Mouse (Mus musculus): Measurements from ENCODE around the gene Enah. TPM values are rescaled to one million over a fixed set of nuclear protein-coding genes. Genes with fewer than 3 reads are reported as not detected.

Enah gene
- polyA plus RNA-seq, 1 experiment = 126 TPM

GRCm38 (mm10) chr1:181951266-181951665 is 68.5 kb downstream of the Enah start:
- Histone ChIP-seq H3K4me1 (ENCODE audit: control insufficient read depth, insufficient read depth, low read length) (no peaks in the 10 kb centered on the region), H3K4me3 (ENCODE audit: insufficient read depth, low read length) (no peak overlapping the region), H3K27ac (ENCODE audit: insufficient read depth, low read length) (no peak overlapping the region)
- no peak for TF ChIP-seq CTCF (IDR thresholded peaks at IDR 0.05; ENCODE audit: borderline replicate concordance, insufficient read depth, low read length)
- TF ChIP-seq POLR2A (IDR thresholded peaks at IDR 0.05; ENCODE audit: low read depth, low read length) = no peak

GRCm38 (mm10) chr1:181950721-181951120 is 69.1 kb downstream of the Enah start:
- Histone ChIP-seq H3K27ac (ENCODE audit: insufficient read depth, low read length) (no peak overlapping the region), H3K4me1 (ENCODE audit: control insufficient read depth, insufficient read depth, low read length) (no peaks in the 10 kb centered on the region), H3K4me3 (ENCODE audit: insufficient read depth, low read length) (no peak overlapping the region)
- TF ChIP-seq CTCF (IDR thresholded peaks at IDR 0.05; ENCODE audit: borderline replicate concordance, insufficient read depth, low read length) (no peak), POLR2A (IDR thresholded peaks at IDR 0.05; ENCODE audit: low read depth, low read length) (no peak)

- Histone ChIP-seq H3K4me1 (ENCODE audit: control insufficient read depth, insufficient read depth, low read length) (no peaks in the 10 kb centered on the region), H3K27ac (ENCODE audit: insufficient read depth, low read length) (no peak overlapping the region), H3K4me3 (ENCODE audit: insufficient read depth, low read length) (no peak overlapping the region)
- no peak for TF ChIP-seq POLR2A (IDR thresholded peaks at IDR 0.05; ENCODE audit: low read depth, low read length)
- TF ChIP-seq CTCF (IDR thresholded peaks at IDR 0.05; ENCODE audit: borderline replicate concordance, insufficient read depth, low read length) = no peak
Measured at GRCm38 (mm10) chr1:181948191-181948590, 71.6 kb downstream of the Enah start.

- peaks cover 5% of the 10 kb centered on the region for H3K4me1 ChIP-seq (ENCODE audit: control insufficient read depth, insufficient read depth, low read length)
- no peak overlapping the region for H3K4me3 ChIP-seq (ENCODE audit: insufficient read depth, low read length)
- no peak overlapping the region for H3K27ac ChIP-seq (ENCODE audit: insufficient read depth, low read length)
- TF ChIP-seq CTCF (IDR thresholded peaks at IDR 0.05; ENCODE audit: borderline replicate concordance, insufficient read depth, low read length) = no peak
- no peak for TF ChIP-seq POLR2A (IDR thresholded peaks at IDR 0.05; ENCODE audit: low read depth, low read length)
Measured at GRCm38 (mm10) chr1:181937064-181937463, 82.7 kb downstream of the Enah start.

GRCm38 (mm10) chr1:181928388-181928787 is 91.4 kb downstream of the Enah start:
- Histone ChIP-seq H3K27ac (ENCODE audit: insufficient read depth, low read length) (no peak overlapping the region; the same call in 1 of the 2 replicates), H3K4me1 (ENCODE audit: control insufficient read depth, insufficient read depth, low read length) (peaks cover 7% of the 10 kb centered on the region), H3K4me3 (ENCODE audit: insufficient read depth, low read length) (no peak overlapping the region)
- TF ChIP-seq POLR2A (IDR thresholded peaks at IDR 0.05; ENCODE audit: low read depth, low read length) = no peak
- no peak for TF ChIP-seq CTCF (IDR thresholded peaks at IDR 0.05; ENCODE audit: borderline replicate concordance, insufficient read depth, low read length)

- no peak overlapping the region for H3K27ac ChIP-seq (ENCODE audit: insufficient read depth, low read length)
- H3K4me3 ChIP-seq (ENCODE audit: insufficient read depth, low read length) = 0 out of 2 replicates have a peak overlapping the region, but pooled peaks have one; percentile 8
- peaks cover 6% of the 10 kb centered on the region for H3K4me1 ChIP-seq (ENCODE audit: control insufficient read depth, insufficient read depth, low read length)
- TF ChIP-seq CTCF (IDR thresholded peaks at IDR 0.05; ENCODE audit: borderline replicate concordance, insufficient read depth, low read length) (no peak), POLR2A (IDR thresholded peaks at IDR 0.05; ENCODE audit: low read depth, low read length) (no peak)
Measured at GRCm38 (mm10) chr1:181923384-181923783, 96.4 kb downstream of the Enah start.

- no peak for TF ChIP-seq POLR2A (IDR thresholded peaks at IDR 0.05; ENCODE audit: low read depth, low read length)
- TF ChIP-seq CTCF (IDR thresholded peaks at IDR 0.05; ENCODE audit: borderline replicate concordance, insufficient read depth, low read length) = no peak
- no peak overlapping the region for H3K4me3 ChIP-seq (ENCODE audit: insufficient read depth, low read length)
Measured at GRCm38 (mm10) chr1:181921580-181922494, 98.0 kb downstream of the Enah start.

GRCm38 (mm10) chr1:181911841-181912240 is 107.9 kb downstream of the Enah start:
- no peak for TF ChIP-seq CTCF (IDR thresholded peaks at IDR 0.05; ENCODE audit: borderline replicate concordance, insufficient read depth, low read length)
- no peak for TF ChIP-seq POLR2A (IDR thresholded peaks at IDR 0.05; ENCODE audit: low read depth, low read length)
- H3K4me1 ChIP-seq (ENCODE audit: control insufficient read depth, insufficient read depth, low read length) = peaks cover 4% of the 10 kb centered on the region
- H3K27ac ChIP-seq (ENCODE audit: insufficient read depth, low read length) = peak overlapping the region; percentile 61; the same call in 1 of the 2 replicates
- H3K4me3 ChIP-seq (ENCODE audit: insufficient read depth, low read length) = no peak overlapping the region

More at GRCm38 (mm10) chr1:181921580-181922494, 98.0 kb downstream of the Enah start:
- H3K27ac ChIP-seq (ENCODE audit: insufficient read depth, low read length) = no peak overlapping the region
- no peaks in the 10 kb centered on the region for H3K4me1 ChIP-seq (ENCODE audit: control insufficient read depth, insufficient read depth, low read length)

GRCm38 (mm10) chr1:181901706-181902373 is 118.0 kb downstream of the Enah start:
- TF ChIP-seq CTCF (IDR thresholded peaks at IDR 0.05; ENCODE audit: borderline replicate concordance, insufficient read depth, low read length) (no peak), POLR2A (IDR thresholded peaks at IDR 0.05; ENCODE audit: low read depth, low read length) (no peak)
- Histone ChIP-seq H3K27ac (ENCODE audit: insufficient read depth, low read length) (no peak overlapping the region), H3K4me3 (ENCODE audit: insufficient read depth, low read length) (no peak overlapping the region), H3K4me1 (ENCODE audit: control insufficient read depth, insufficient read depth, low read length) (no peaks in the 10 kb centered on the region)

- Histone ChIP-seq H3K27ac (ENCODE audit: insufficient read depth, low read length) (no peak overlapping the region), H3K4me3 (ENCODE audit: insufficient read depth, low read length) (no peak overlapping the region), H3K4me1 (ENCODE audit: control insufficient read depth, insufficient read depth, low read length) (no peaks in the 10 kb centered on the region)
- TF ChIP-seq POLR2A (IDR thresholded peaks at IDR 0.05; ENCODE audit: low read depth, low read length) (no peak), CTCF (IDR thresholded peaks at IDR 0.05; ENCODE audit: borderline replicate concordance, insufficient read depth, low read length) (no peak)
Measured at GRCm38 (mm10) chr1:181900846-181901245, 118.9 kb downstream of the Enah start.

Measured in embryonic fibroblast, embryonic 13.5 days (primary cell).